Mouse (Mus musculus) CH12.LX (cell line): ENCODE data around the gene Gm20708. TPM values are rescaled to one million over a fixed set of nuclear protein-coding genes. Genes with fewer than 3 reads are reported as not detected.
A peak's percentile ranks its signal among the peaks of the same experiment; 100 is the strongest.

Experiments
- DNase-seq: peaks from one replicate; pipeline ENCODE4 v3.0.0-alpha.2; 2013; ENCODE audit errors: extremely low read depth
- H3K27ac ChIP-seq: 2 replicates; pipeline ENCODE4 v1.5.1; 2012; ENCODE audit warnings: low read depth, mild to moderate bottlenecking, control low read depth, moderate library complexity; ENCODE audit not compliant: insufficient read depth
- H3K27me3 ChIP-seq: replicated peaks from 2 replicates; pipeline ENCODE3; 2012; ENCODE audit warnings: inconsistent platforms
- H3K36me3 ChIP-seq, 2 experiments: replicated peaks in 1 of 2; 2 replicates each; pipeline versions ENCODE3 to v1.6.1; 2012; ENCODE audit warnings: inconsistent platforms in 1 of 2, low read length in 1 of 2, mild to moderate bottlenecking in 1 of 2, mixed read lengths in 1 of 2, moderate library complexity in 1 of 2; ENCODE audit not compliant: control insufficient read depth in 1 of 2, insufficient read depth in 1 of 2
- H3K4me1 ChIP-seq, 2 experiments: 2 replicates each; pipeline ENCODE4 v1.6.1; 2012; ENCODE audit warnings: inconsistent platforms in 1 of 2, moderate library complexity in 1 of 2; ENCODE audit not compliant: insufficient read depth in 2 of 2, control insufficient read depth in 1 of 2
- H3K4me2 ChIP-seq: 2 replicates; pipeline ENCODE4 v1.6.1; 2012; ENCODE audit warnings: low read depth, mild to moderate bottlenecking, control low read depth; ENCODE audit not compliant: poor library complexity, insufficient read depth, severe bottlenecking
- H3K4me3 ChIP-seq, 3 experiments: fragments of 150-350 bp in 1 of 3; sonication (generic) in 1 of 3; replicated peaks in 1 of 3; 2 replicates each; pipeline versions ENCODE3 to v1.5.1; 2011 to 2012; ENCODE audit warnings: low read depth in 2 of 3, low read length in 2 of 3, mild to moderate bottlenecking in 2 of 3, moderate library complexity in 2 of 3, control low read depth in 1 of 3, improper control_type of control experiment in 1 of 3, inconsistent platforms in 1 of 3, mixed read lengths in 1 of 3; ENCODE audit not compliant: poor library complexity in 1 of 3
- H3K79me2 ChIP-seq: replicated peaks from 2 replicates; pipeline ENCODE4 v1.6.1; 2012; ENCODE audit warnings: mild to moderate bottlenecking, moderate library complexity; ENCODE audit not compliant: control insufficient read depth, poor library complexity, insufficient read depth, severe bottlenecking; ENCODE audit errors: extremely low read depth
- H3K9ac ChIP-seq: 2 replicates; pipeline ENCODE4 v1.6.1; 2012; ENCODE audit warnings: low read depth, mild to moderate bottlenecking, control low read depth, moderate library complexity; ENCODE audit not compliant: insufficient read depth
- H3K9me3 ChIP-seq: replicated peaks from 2 replicates; pipeline ENCODE3; 2012; ENCODE audit warnings: low read length, inconsistent platforms, mixed read lengths
- CHD2 ChIP-seq: IDR thresholded peaks from 2 replicates; pipeline ENCODE4 v1.6.1; 2011; ENCODE audit warnings: low read length, improper control_type of control experiment
- CTCF ChIP-seq, 2 experiments: IDR thresholded peaks in 1 of 2; conservative IDR thresholded peaks in 1 of 2; 2 replicates each; pipeline ENCODE4 v1.5.1; 2011 to 2012; ENCODE audit warnings: low read depth in 2 of 2, low read length in 2 of 2, improper control_type of control experiment in 1 of 2, inconsistent platforms in 1 of 2, mild to moderate bottlenecking in 1 of 2, moderate library complexity in 1 of 2
- ELF1 ChIP-seq: IDR thresholded peaks from 2 replicates; pipeline ENCODE4 v1.6.1; 2014; ENCODE audit warnings: low read depth, mild to moderate bottlenecking, inconsistent platforms, low read length, improper control_type of control experiment
- KAT2A ChIP-seq: IDR thresholded peaks from 2 replicates; pipeline ENCODE4 v1.6.1; 2012; ENCODE audit warnings: low read length, improper control_type of control experiment, inconsistent platforms; ENCODE audit not compliant: insufficient replicate concordance
- MAZ ChIP-seq: IDR thresholded peaks from 2 replicates; pipeline ENCODE4 v1.6.1; 2012; ENCODE audit warnings: low read depth, mild to moderate bottlenecking, inconsistent platforms, low read length, improper control_type of control experiment, moderate library complexity
- MEF2A ChIP-seq: IDR thresholded peaks from 2 replicates; pipeline ENCODE4 v1.6.1; 2014; ENCODE audit warnings: low read depth, mild to moderate bottlenecking, inconsistent platforms, low read length, improper control_type of control experiment, borderline replicate concordance
- MYC ChIP-seq: IDR thresholded peaks from 2 replicates; pipeline ENCODE4 v1.6.1; 2011; ENCODE audit warnings: low read depth, mild to moderate bottlenecking, improper control_type of control experiment, low read length
- NRF1 ChIP-seq: IDR thresholded peaks from 2 replicates; pipeline ENCODE4 v1.6.1; 2014; ENCODE audit warnings: low read depth, mild to moderate bottlenecking, inconsistent platforms, low read length, improper control_type of control experiment, moderate library complexity
- PAX5 ChIP-seq: IDR thresholded peaks from 2 replicates; pipeline ENCODE4 v1.6.1; 2012; ENCODE audit warnings: low read length, inconsistent platforms, mixed read lengths
- POLR2A ChIP-seq: IDR thresholded peaks from 2 replicates; pipeline ENCODE4 v1.6.1; 2011; ENCODE audit warnings: low read depth, mild to moderate bottlenecking, improper control_type of control experiment, low read length
- POLR2AphosphoS2 ChIP-seq: IDR thresholded peaks from 2 replicates; pipeline ENCODE4 v1.6.1; 2011; ENCODE audit warnings: low read depth, low read length, improper control_type of control experiment
- SMC3 ChIP-seq: IDR thresholded peaks from 2 replicates; pipeline ENCODE4 v1.6.1; 2011; ENCODE audit warnings: low read depth, low read length, improper control_type of control experiment
- TBP ChIP-seq: conservative IDR thresholded peaks from 2 replicates; pipeline ENCODE4 v1.6.1; 2011; ENCODE audit warnings: low read depth, low read length, improper control_type of control experiment
- USF1 ChIP-seq: IDR thresholded peaks from 2 replicates; pipeline ENCODE4 v1.6.1; 2014; ENCODE audit warnings: low read depth, mild to moderate bottlenecking, inconsistent platforms, low read length, improper control_type of control experiment
- ZKSCAN1 ChIP-seq: IDR thresholded peaks from 2 replicates; pipeline ENCODE4 v1.6.1; 2012; ENCODE audit warnings: low read depth, inconsistent platforms, low read length, improper control_type of control experiment, borderline replicate concordance
- ZMIZ1 ChIP-seq: IDR thresholded peaks from 2 replicates; pipeline ENCODE4 v1.6.1; 2012; ENCODE audit warnings: low read depth, mild to moderate bottlenecking, inconsistent platforms, low read length, improper control_type of control experiment
- dilution Hi-C: fragments of 300-500 bp; cut with MboI; formaldehyde crosslinking; loops from 2 replicates; pipeline ENCODE4 v1.14.3; 2020; ENCODE audit warnings: low sequenced_read_pairs; ENCODE audit not compliant: extremely low pct_unique_long_range_greater_than_20kb, extremely low pct_ligation_motif_present
- in situ Hi-C: fragments of 300-500 bp; cut with MboI; formaldehyde crosslinking; loops from 3 replicates; pipeline ENCODE4 v1.14.3; 2019; ENCODE audit warnings: low sequenced_read_pairs, low pct_ligation_motif_present, low pct_unique_long_range_greater_than_20kb, mixed read lengths
- polyA plus RNA-seq: library from polyadenylated mRNA; unstranded; fragments of >175 nt; gene quantifications from 2 replicates; pipeline ENCODE4 v1.2.1, GENCODE M21; 2012; ENCODE audit warnings: low read depth; ENCODE audit not compliant: insufficient read length
- total RNA-seq, 2 experiments: library from RNA; depleted of rRNA; stranded (reverse); fragments of 300-350 nt in 1 of 2; fragments of >200 nt in 1 of 2; gene quantifications; 2 replicates each; pipeline ENCODE4 v1.2.3; 2012 to 2014

Gene Gm20708
- total and polyA plus RNA-seq, 3 experiments = 0.50 to 1.0 (median 0.80) TPM

GRCm38 (mm10) chr11:117810401-117811046 lies 1.1 kb downstream of the Gm20708 start (continued):
- TF ChIP-seq USF1 (no peak), ZKSCAN1 (no peak), NRF1 (no peak), MAZ (0 out of 2 replicates have a peak, but pooled peaks have one; percentile 75), POLR2A (peak; percentile 62), TBP (peak; percentile 54; the same call in 1 of the 2 replicates), CTCF (conservative IDR thresholded peaks at IDR 0.05 in 1 of 2, IDR thresholded peaks at IDR 0.05 in 1 of 2; ENCODE audit: low read depth in 2 of 2, low read length in 2 of 2) (peak in 1 of 2 experiments; percentile 45; a peak in 2 of 4 replicates), KAT2A (0 out of 2 replicates have a peak, but pooled peaks have one; percentile 29), ELF1 (peak; percentile 86)

DNA sequence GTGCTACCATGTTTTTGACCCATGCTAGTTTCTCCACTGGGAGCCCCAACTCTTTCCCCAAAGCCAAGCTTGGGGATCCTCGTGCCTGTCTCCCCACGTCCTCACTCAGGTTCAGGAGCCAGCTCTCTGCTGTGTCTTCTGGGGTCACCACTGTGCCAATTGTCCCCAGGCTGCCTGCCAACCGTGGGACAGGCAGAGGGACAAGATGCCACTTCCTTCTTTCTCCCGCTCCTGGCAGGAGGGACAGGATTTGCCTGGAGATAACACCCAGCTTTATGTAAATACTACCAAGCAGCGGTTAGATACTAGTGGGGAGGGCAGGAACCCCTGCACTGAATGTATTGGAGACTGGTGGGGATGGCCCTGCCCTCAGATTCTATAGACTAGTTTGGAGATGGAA lies 4.4 kb downstream of the Gm20708 start:
- H3K4me2 ChIP-seq = no peak overlapping the region
- in situ Hi-C loops = no loop called here
- H3K4me1 ChIP-seq = peaks cover 20 to 83% of the 10 kb centered on the region in 2 experiments
- peaks cover 74 to 76% of the 10 kb centered on the region in 2 experiments for H3K36me3 ChIP-seq
- TF ChIP-seq ZMIZ1 = 0 out of 2 replicates have a peak, but pooled peaks have one; percentile 1
- TF ChIP-seq MYC = no peak
- TF ChIP-seq POLR2A = peak; percentile 33; the same call in 1 of the 2 replicates
- TF ChIP-seq SMC3 = peak; percentile 1; the same call in 1 of the 2 replicates
- H3K9ac ChIP-seq = no peak overlapping the region
- no peaks in the 10 kb centered on the region for H3K9me3 ChIP-seq
- no peak for DNase-seq
- H3K4me3 ChIP-seq = no peak overlapping the region
- peak overlapping the region; percentile 9; the same call in 1 of the 2 replicates for H3K27ac ChIP-seq
- dilution Hi-C loops = no loop called here
- no peaks in the 10 kb centered on the region for H3K27me3 ChIP-seq
- H3K79me2 ChIP-seq = peaks cover 67% of the 10 kb centered on the region

DNA sequence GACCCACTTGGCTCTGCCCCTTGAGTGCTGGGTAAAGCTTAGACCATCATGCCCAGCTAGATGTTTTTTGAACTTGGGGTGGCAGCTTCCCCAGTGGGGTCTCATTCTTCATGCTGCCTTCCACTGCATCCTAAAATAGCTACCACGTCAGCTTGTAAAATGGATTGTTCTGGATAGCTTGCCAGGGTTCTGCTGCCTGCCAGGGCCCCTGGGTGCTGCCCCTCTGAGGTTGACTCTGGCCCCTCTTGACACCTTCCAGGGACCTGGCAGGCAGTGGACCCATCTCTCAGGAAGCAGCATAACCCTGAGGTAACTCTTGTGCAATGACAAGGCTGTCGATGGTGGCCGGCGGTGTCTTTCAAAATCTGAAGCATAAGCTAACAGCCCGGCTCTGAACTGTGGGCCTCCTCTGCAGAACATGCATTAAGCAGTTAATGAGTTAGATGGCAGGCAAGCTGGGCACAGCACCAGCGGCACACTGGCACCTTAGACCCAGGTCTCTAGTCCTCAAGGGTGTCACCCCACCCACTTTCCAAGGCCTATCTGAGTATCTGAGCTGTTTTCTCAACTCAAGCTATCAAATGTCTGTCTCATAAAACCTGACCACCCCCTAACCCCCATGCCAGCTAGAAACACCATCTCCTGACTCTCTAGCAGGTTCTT lies 5.4 kb downstream of the Gm20708 start:
- Histone ChIP-seq H3K9ac (no peak overlapping the region), H3K4me3 (no peak overlapping the region), H3K4me2 (no peak overlapping the region), H3K27me3 (no peaks in the 10 kb centered on the region), H3K4me1 (peaks cover 20 to 87% of the 10 kb centered on the region in 2 experiments), H3K79me2 (peaks cover 61% of the 10 kb centered on the region), H3K9me3 (no peaks in the 10 kb centered on the region), H3K27ac (peak overlapping the region; percentile 2; the same call in 1 of the 2 replicates), H3K36me3 (peaks cover 84 to 86% of the 10 kb centered on the region in 2 experiments)
- dilution Hi-C loops = no loop called here
- in situ Hi-C loops = no loop called here
- no peak for DNase-seq
- TF ChIP-seq ZMIZ1 = peak; percentile 37
- TF ChIP-seq CHD2 = peak; percentile 10
- TF ChIP-seq CTCF (conservative IDR thresholded peaks at IDR 0.05 in 1 of 2, IDR thresholded peaks at IDR 0.05 in 1 of 2; ENCODE audit: low read depth in 2 of 2, low read length in 2 of 2) = no peak
- no peak for TF ChIP-seq SMC3
- 0 out of 2 replicates have a peak, but pooled peaks have one; percentile 22 for TF ChIP-seq POLR2AphosphoS2
- no peak for TF ChIP-seq PAX5
- TF ChIP-seq MEF2A = 0 out of 2 replicates have a peak, but pooled peaks have one; percentile 26
